Mouse (Mus musculus) bone marrow macrophage, adult 2 months (primary cell): ENCODE measurements around the gene Nccrp1.

ENCODE experiments used
- CTCF ChIP-seq: IDR thresholded peaks from 2 replicates; pipeline ENCODE4 v1.5.1; 2012; ENCODE audit warnings: low read depth, mild to moderate bottlenecking, low read length, moderate library complexity
- POLR2A ChIP-seq: IDR thresholded peaks from 2 replicates; pipeline ENCODE4 v1.6.1; 2012; ENCODE audit warnings: mild to moderate bottlenecking, low read depth, low read length, borderline replicate concordance

- TF ChIP-seq CTCF (no peak), POLR2A (no peak)
Measured at GRCm38 (mm10) chr7:28511441-28511840, 35.6 kb downstream of the Nccrp1 start.
